Mouse (Mus musculus): ENCODE measurements around the gene Hspbp1. TPM values are rescaled to one million over a fixed set of nuclear protein-coding genes. Genes with fewer than 3 reads are reported as not detected.

Gene Hspbp1
- polyA plus RNA-seq, 1 experiment from 2014 or later: 115 TPM

DNA sequence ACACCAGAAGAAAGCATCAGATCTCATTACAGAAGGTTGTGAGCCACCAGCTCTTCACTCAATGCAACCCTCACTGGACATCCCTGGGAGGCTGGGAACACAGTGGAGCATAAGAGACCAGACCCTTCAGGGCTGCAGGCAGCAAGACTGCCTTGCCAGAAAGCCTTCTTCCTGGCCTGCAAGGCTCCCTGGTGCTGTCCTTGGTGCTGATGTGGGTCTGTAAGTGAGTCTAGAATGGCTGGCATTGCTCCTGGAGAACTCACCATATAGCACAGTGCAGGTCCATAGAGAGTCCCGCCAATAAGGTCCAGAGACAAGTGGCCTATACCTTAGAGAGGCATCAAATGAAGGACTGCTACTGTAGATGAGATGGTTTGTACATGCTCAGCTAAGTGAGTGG, 64.9 kb downstream of the Hspbp1 start:
- Histone ChIP-seq H3K36me3 (ENCODE audit: control insufficient read depth, insufficient read depth, low read length) (no peaks in the 10 kb centered on the region), H3K9ac (ENCODE audit: low read length) (no peak overlapping the region), H3K27me3 (ENCODE audit: control insufficient read depth, insufficient read depth, low read length) (no peaks in the 10 kb centered on the region), H3K9me3 (ENCODE audit: control insufficient read depth, low read length) (no peaks in the 10 kb centered on the region), H3K4me2 (ENCODE audit: low read depth, low read length, severe bottlenecking) (no peak overlapping the region), H3K27ac (ENCODE audit: low read depth, low read length) (no peak overlapping the region), H3K4me1 (replicated peaks; ENCODE audit: control insufficient read depth, insufficient read depth, low read length) (no peaks in the 10 kb centered on the region), H3K4me3 (ENCODE audit: low read depth, low read length) (no peak overlapping the region)
- 44% methylated on average over 1 of the region's 1 CpGs for WGBS
- DNase-seq (ENCODE audit: low spot score): peak; percentile 71
- ATAC-seq (replicated peaks; ENCODE audit: low FRiP score): no peak

DNA sequence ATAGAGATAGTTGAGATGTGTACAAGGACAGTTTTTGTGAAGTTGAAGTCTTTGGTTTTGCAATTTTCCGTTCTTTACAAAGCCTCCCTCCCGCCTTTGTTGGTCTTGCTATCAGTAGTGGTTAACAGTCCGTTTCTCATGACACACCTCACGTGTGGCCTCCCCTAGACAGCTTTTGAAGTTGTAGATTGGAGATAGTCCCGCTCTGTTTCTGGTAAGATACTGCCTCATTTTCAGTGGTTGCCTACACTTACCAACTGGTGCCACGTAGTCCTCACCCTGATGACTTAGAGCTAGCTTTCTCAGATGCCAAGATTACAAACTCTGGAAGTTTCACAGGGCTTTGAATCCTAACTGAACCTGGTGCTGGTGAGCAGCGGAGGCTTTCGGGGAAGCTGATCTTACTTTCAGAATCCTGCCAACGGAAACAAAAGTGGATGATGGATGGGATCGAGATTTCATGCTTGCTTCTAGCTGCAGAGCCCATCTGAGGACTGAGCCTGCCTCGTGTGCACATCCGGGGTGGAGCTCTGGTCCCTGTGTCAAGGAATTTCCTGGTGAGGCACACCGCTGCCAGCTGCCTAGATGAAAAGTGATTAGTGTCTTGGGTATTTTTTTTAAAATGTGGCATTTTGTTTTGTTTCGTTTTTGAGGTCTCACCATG, 71.0 kb downstream of the Hspbp1 start:
- H3K27me3 ChIP-seq (ENCODE audit: control insufficient read depth, insufficient read depth, low read length): no peaks in the 10 kb centered on the region
- H3K9me3 ChIP-seq (ENCODE audit: control insufficient read depth, low read length): no peaks in the 10 kb centered on the region
- H3K36me3 ChIP-seq (ENCODE audit: control insufficient read depth, insufficient read depth, low read length): no peaks in the 10 kb centered on the region
- H3K27ac ChIP-seq (ENCODE audit: low read depth, low read length): no peak overlapping the region
- no peak for DNase-seq (ENCODE audit: low spot score)
- 84% methylated on average over 14 of the region's 14 CpGs for WGBS
- no peak overlapping the region for H3K4me3 ChIP-seq (ENCODE audit: low read depth, low read length)
- H3K4me2 ChIP-seq (ENCODE audit: low read depth, low read length, severe bottlenecking): no peak overlapping the region
- no peak overlapping the region for H3K9ac ChIP-seq (ENCODE audit: low read length)
- no peak for ATAC-seq (replicated peaks; ENCODE audit: low FRiP score)
- H3K4me1 ChIP-seq (replicated peaks; ENCODE audit: control insufficient read depth, insufficient read depth, low read length): no peaks in the 10 kb centered on the region

DNA sequence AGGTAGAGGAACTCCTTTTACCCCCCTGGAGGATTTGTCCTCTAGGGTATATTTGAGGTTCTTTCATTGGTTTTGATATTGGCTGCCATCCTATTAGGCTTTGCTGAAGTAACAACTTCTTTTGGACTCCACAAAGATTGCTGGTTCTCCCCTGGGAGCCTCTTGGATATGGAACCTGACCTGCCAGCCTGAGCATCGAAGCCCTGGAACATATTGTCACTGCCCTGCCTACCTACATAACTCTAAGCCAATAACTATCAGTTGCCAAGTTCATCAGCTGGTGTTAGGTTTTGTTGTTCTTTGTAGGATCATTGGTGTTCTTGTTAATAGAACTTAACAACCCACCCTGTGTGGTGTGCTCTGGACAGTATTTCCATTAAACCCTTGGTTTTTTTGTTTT, 71.9 kb downstream of the Hspbp1 start:
- Histone ChIP-seq H3K4me1 (replicated peaks; ENCODE audit: control insufficient read depth, insufficient read depth, low read length) (no peaks in the 10 kb centered on the region), H3K27me3 (ENCODE audit: control insufficient read depth, insufficient read depth, low read length) (no peaks in the 10 kb centered on the region), H3K4me2 (ENCODE audit: low read depth, low read length, severe bottlenecking) (no peak overlapping the region), H3K36me3 (ENCODE audit: control insufficient read depth, insufficient read depth, low read length) (no peaks in the 10 kb centered on the region), H3K9me3 (ENCODE audit: control insufficient read depth, low read length) (no peaks in the 10 kb centered on the region), H3K9ac (ENCODE audit: low read length) (no peak overlapping the region), H3K27ac (ENCODE audit: low read depth, low read length) (no peak overlapping the region), H3K4me3 (ENCODE audit: low read depth, low read length) (no peak overlapping the region)
- ATAC-seq (replicated peaks; ENCODE audit: low FRiP score): no peak
- 69% methylated on average over 1 of the region's 1 CpGs for WGBS
- DNase-seq (ENCODE audit: low spot score): no peak

DNA sequence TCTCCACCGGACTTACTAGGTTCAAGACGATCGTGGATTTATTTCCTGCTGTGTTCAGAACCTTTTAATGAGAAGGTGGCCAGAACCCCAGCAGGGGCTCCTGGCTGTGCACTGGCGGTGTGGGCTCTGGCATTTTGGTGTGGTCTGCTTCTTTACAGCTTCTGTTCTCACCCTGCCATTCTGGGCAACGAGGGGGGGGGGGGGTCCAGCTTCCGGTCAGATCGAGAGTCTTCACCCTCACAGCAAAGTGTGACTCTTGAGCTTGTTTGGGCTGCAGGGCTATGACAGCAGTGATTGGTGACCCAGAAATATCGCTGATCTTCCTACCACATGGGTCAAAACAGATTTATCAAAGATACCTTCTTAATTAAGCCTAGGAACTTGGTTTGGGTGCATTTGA, 72.5 kb downstream of the Hspbp1 start:
- Histone ChIP-seq H3K4me1 (replicated peaks; ENCODE audit: control insufficient read depth, insufficient read depth, low read length) (no peaks in the 10 kb centered on the region), H3K4me3 (ENCODE audit: low read depth, low read length) (no peak overlapping the region), H3K9me3 (ENCODE audit: control insufficient read depth, low read length) (no peaks in the 10 kb centered on the region), H3K4me2 (ENCODE audit: low read depth, low read length, severe bottlenecking) (no peak overlapping the region), H3K36me3 (ENCODE audit: control insufficient read depth, insufficient read depth, low read length) (no peaks in the 10 kb centered on the region), H3K9ac (ENCODE audit: low read length) (no peak overlapping the region), H3K27ac (ENCODE audit: low read depth, low read length) (no peak overlapping the region), H3K27me3 (ENCODE audit: control insufficient read depth, insufficient read depth, low read length) (no peaks in the 10 kb centered on the region)
- DNase-seq (ENCODE audit: low spot score) (no peak), ATAC-seq (replicated peaks; ENCODE audit: low FRiP score) (no peak)
- 63% methylated on average over 8 of the region's 8 CpGs for WGBS

DNA sequence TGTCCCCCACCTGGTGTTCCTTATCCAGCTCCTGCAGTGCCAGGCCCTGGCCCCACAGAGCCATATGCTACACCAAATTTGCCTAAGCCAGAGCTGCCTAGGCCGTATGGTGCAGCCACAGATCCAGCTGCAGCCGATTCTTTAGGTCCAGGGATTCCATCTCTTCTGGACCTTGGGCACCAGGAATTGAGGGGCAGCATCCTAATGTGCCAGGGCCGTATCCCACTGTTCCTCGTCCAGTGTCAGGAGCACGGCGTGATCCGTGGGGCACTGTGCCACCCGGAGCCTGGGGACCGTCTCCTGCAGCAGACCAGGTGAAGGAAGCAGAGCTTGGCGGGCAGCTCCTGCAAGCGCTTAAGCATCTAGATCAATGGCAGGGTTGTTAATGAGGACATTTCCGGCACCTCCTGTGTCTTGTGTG, 72.9 kb downstream of the Hspbp1 start:
- Histone ChIP-seq H3K4me1 (replicated peaks; ENCODE audit: control insufficient read depth, insufficient read depth, low read length) (no peaks in the 10 kb centered on the region), H3K27ac (ENCODE audit: low read depth, low read length) (no peak overlapping the region), H3K36me3 (ENCODE audit: control insufficient read depth, insufficient read depth, low read length) (no peaks in the 10 kb centered on the region), H3K9me3 (ENCODE audit: control insufficient read depth, low read length) (no peaks in the 10 kb centered on the region), H3K9ac (ENCODE audit: low read length) (no peak overlapping the region), H3K4me3 (ENCODE audit: low read depth, low read length) (no peak overlapping the region), H3K27me3 (ENCODE audit: control insufficient read depth, insufficient read depth, low read length) (no peaks in the 10 kb centered on the region), H3K4me2 (ENCODE audit: low read depth, low read length, severe bottlenecking) (no peak overlapping the region)
- 84% methylated on average over 12 of the region's 12 CpGs for WGBS
- DNase-seq (ENCODE audit: low spot score) (no peak), ATAC-seq (replicated peaks; ENCODE audit: low FRiP score) (no peak)

DNA sequence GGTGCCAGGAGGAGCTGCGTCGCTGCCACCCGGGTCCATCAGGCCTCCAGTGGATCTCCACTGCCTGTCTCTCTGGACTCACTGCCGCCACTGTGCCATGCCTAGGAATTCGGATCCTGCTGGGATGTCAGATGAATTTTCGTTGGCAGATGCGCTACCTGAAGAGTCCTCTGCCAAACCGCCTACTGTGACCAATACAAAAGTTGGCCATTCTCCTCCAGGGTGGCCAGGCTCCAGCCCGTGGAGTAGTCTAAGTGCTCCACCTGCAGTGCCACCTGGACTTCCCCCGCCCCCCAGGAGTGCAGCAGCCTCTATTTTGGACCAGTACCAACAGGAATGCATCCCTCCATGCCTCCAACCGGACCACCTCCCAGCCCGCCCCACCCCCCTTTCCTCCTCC, 73.4 kb downstream of the Hspbp1 start:
- Histone ChIP-seq H3K9ac (ENCODE audit: low read length) (no peak overlapping the region), H3K4me3 (ENCODE audit: low read depth, low read length) (no peak overlapping the region), H3K9me3 (ENCODE audit: control insufficient read depth, low read length) (no peaks in the 10 kb centered on the region), H3K27me3 (ENCODE audit: control insufficient read depth, insufficient read depth, low read length) (no peaks in the 10 kb centered on the region), H3K4me2 (ENCODE audit: low read depth, low read length, severe bottlenecking) (no peak overlapping the region), H3K27ac (ENCODE audit: low read depth, low read length) (no peak overlapping the region), H3K4me1 (replicated peaks; ENCODE audit: control insufficient read depth, insufficient read depth, low read length) (no peaks in the 10 kb centered on the region), H3K36me3 (ENCODE audit: control insufficient read depth, insufficient read depth, low read length) (no peaks in the 10 kb centered on the region)
- ATAC-seq (replicated peaks; ENCODE audit: low FRiP score) (no peak), DNase-seq (ENCODE audit: low spot score) (no peak)
- WGBS: 88% methylated on average over 12 of the region's 12 CpGs

Other genes starting within 250 kb of the Hspbp1 start
- 28.4 and 31.0 TPM in 2 replicates for gene Rdh13, start 239.4 kb downstream of the Hspbp1 start, polyA plus RNA-seq (2014; fragmentation: Nextera tagmentation; extraction: Ambion mirVana)
- 3.3 and 3.8 TPM in 2 replicates for gene Eps8l1, start 224.4 kb downstream of the Hspbp1 start, polyA plus RNA-seq (2014; fragmentation: Nextera tagmentation; extraction: Ambion mirVana)
- gene Ppp1r12c, start 183.4 kb downstream of the Hspbp1 start, polyA plus RNA-seq (2014; fragmentation: Nextera tagmentation; extraction: Ambion mirVana): 46.8 and 48.6 TPM in 2 replicates
- 4.2 and 5.6 TPM in 2 replicates for gene Tnnt1, start 168.7 kb downstream of the Hspbp1 start, polyA plus RNA-seq (2014; fragmentation: Nextera tagmentation; extraction: Ambion mirVana)
- 1.8 and 2.4 TPM in 2 replicates for gene Tnni3, start 160.8 kb downstream of the Hspbp1 start, polyA plus RNA-seq (2014; fragmentation: Nextera tagmentation; extraction: Ambion mirVana)
- gene Dnaaf3, start 152.6 kb downstream of the Hspbp1 start, polyA plus RNA-seq (2014; fragmentation: Nextera tagmentation; extraction: Ambion mirVana): 1.4 and 2.0 TPM in 2 replicates
- gene Syt5, start 137.5 kb downstream of the Hspbp1 start, polyA plus RNA-seq (2014; fragmentation: Nextera tagmentation; extraction: Ambion mirVana): 13.5 and 15.3 TPM in 2 replicates
- gene Ptprh, start 81.0 kb downstream of the Hspbp1 start, polyA plus RNA-seq (2014; fragmentation: Nextera tagmentation; extraction: Ambion mirVana): not detected in 2 replicates
- 2.3 and 3.4 TPM in 2 replicates for gene Tmem86b, start 53.6 kb downstream of the Hspbp1 start, polyA plus RNA-seq (2014; fragmentation: Nextera tagmentation; extraction: Ambion mirVana)
- gene Ppp6r1, start 26.0 kb downstream of the Hspbp1 start, polyA plus RNA-seq (2014; fragmentation: Nextera tagmentation; extraction: Ambion mirVana): 6.6 and 7.1 TPM in 2 replicates
- gene Brsk1, start 5.5 kb upstream of the Hspbp1 start, polyA plus RNA-seq (2014; fragmentation: Nextera tagmentation; extraction: Ambion mirVana): 2.8 and 3.1 TPM in 2 replicates
- gene Tmem150b, start 40.2 kb upstream of the Hspbp1 start, polyA plus RNA-seq (2014; fragmentation: Nextera tagmentation; extraction: Ambion mirVana): 0.13 and 0.19 TPM in 2 replicates
- gene Kmt5c, start 55.0 kb upstream of the Hspbp1 start, polyA plus RNA-seq (2014; fragmentation: Nextera tagmentation; extraction: Ambion mirVana): 88.1 and 89.4 TPM in 2 replicates
- 29.9 and 33.7 TPM in 2 replicates for gene Cox6b2, start 68.0 kb upstream of the Hspbp1 start, polyA plus RNA-seq (2014; fragmentation: Nextera tagmentation; extraction: Ambion mirVana)
- gene Fam71e2, start 86.2 kb upstream of the Hspbp1 start, polyA plus RNA-seq (2014; fragmentation: Nextera tagmentation; extraction: Ambion mirVana): not detected in 2 replicates
- gene Il11, start 97.8 kb upstream of the Hspbp1 start, polyA plus RNA-seq (2014; fragmentation: Nextera tagmentation; extraction: Ambion mirVana): 0.19 TPM in 1 of 2 replicates, not detected in the other
- gene Tmem190, start 97.9 kb upstream of the Hspbp1 start, polyA plus RNA-seq (2014; fragmentation: Nextera tagmentation; extraction: Ambion mirVana): not detected in 2 replicates
- 1.6 and 2.6 TPM in 2 replicates for gene Tmem238, start 104.6 kb upstream of the Hspbp1 start, polyA plus RNA-seq (2014; fragmentation: Nextera tagmentation; extraction: Ambion mirVana)
- gene Rpl28, start 107.8 kb upstream of the Hspbp1 start, polyA plus RNA-seq (2014; fragmentation: Nextera tagmentation; extraction: Ambion mirVana): 203 and 220 TPM in 2 replicates
- 476 and 526 TPM in 2 replicates for gene Ube2s, start 127.5 kb upstream of the Hspbp1 start, polyA plus RNA-seq (2014; fragmentation: Nextera tagmentation; extraction: Ambion mirVana)
- gene Shisa7, start 159.6 kb upstream of the Hspbp1 start, polyA plus RNA-seq (2014; fragmentation: Nextera tagmentation; extraction: Ambion mirVana): 2.2 and 3.0 TPM in 2 replicates
- gene Isoc2b, start 185.2 kb upstream of the Hspbp1 start, polyA plus RNA-seq (2014; fragmentation: Nextera tagmentation; extraction: Ambion mirVana): 2.0 and 3.2 TPM in 2 replicates
- 0.69 and 0.75 TPM in 2 replicates for gene Isoc2a, start 192.1 kb upstream of the Hspbp1 start, polyA plus RNA-seq (2014; fragmentation: Nextera tagmentation; extraction: Ambion mirVana)
- gene Gm36210, start 221.4 kb upstream of the Hspbp1 start, polyA plus RNA-seq (2014; fragmentation: Nextera tagmentation; extraction: Ambion mirVana): 0.56 and 0.59 TPM in 2 replicates
- gene Zfp628, start 230.1 kb upstream of the Hspbp1 start, polyA plus RNA-seq (2014; fragmentation: Nextera tagmentation; extraction: Ambion mirVana): 4.8 and 5.0 TPM in 2 replicates
- gene Nat14, start 237.0 kb upstream of the Hspbp1 start, polyA plus RNA-seq (2014; fragmentation: Nextera tagmentation; extraction: Ambion mirVana): 10.8 and 12.6 TPM in 2 replicates
- 0.79 and 0.91 TPM in 2 replicates for gene Ssc5d, start 240.7 kb upstream of the Hspbp1 start, polyA plus RNA-seq (2014; fragmentation: Nextera tagmentation; extraction: Ambion mirVana)